Mouse (Mus musculus): ENCODE measurements at regions not wholly inside any gene's neighbourhood (a gene's known extent, or its start where the extent isn't known, plus 50 kb on each side); places are given as distances from the start of the nearest gene placed in this dataset.

DNA sequence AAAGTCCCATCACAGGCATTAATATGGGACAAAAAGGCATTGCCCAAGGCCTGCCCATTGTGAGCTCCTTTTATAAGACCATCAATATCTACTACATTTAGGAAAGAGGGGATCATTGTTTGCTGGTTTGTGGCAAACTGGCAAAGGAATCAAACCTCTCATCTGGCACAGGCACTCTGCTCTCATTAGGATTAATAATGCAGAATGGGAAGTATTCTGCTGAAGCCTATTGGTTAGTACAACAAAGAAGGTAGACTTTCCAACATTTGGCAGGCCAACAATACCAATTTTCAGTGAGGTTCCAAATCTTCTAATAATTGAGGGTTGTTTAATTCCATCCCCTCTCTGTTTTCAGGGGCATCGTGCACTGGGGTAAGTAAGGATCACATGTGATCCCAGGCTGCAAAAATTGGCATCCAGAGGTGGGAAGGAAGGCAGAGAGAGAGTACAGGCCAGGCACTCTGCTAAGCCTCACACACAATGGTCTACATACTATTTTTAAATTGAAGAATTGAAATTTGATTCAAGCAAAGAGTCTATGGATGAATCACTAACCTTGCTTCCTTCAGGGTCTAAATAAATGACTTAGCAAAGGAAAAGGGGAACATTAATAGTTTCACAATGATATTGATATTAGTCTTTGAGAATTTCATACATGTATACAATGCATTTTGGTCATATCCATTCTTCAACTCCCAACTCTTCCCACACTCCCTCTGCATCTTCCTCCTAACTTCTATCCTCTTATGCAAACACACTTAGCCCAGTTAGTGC is 174.9 kb downstream of the Fzd1 start:
- no peak overlapping the region for H3K27ac ChIP-seq
- no peak overlapping the region for H3K4me3 ChIP-seq
- no peak for DNase-seq (ENCODE audit: low spot score in 2 of 2)
- TF ChIP-seq CTCF (conservative IDR thresholded peaks at IDR 0.05), result no peak

DNA sequence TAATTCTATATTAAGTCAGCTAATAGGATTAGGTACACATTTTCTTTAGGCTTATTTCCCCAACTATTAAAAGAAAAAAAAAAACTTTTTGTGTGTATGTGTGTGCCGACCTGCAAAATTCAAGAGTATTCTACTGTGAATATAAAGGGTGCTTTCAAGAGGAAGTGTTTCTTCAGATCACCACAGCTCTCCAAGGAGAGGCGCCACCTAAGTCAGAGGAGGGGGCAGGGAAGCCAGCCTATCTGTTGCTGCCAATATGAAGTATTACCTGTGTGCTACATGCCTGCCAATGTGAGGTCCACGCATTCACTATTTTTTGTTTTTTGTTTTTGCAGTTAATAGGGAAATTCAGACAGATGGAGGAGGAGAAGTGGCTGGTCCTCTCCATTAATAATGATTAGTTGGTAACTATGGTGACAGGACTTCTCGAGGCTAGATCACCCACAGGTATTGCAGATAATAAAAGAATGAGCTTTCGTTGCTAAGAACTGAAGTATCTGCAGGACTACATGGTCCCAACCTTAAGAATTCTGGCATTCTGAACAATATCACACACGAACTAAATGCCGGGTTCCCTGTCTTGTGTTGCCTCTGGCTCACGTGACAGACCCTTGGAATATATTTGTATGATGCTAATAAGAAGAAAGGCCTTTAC is 177.5 kb downstream of the Fzd1 start:
- DNase-seq (ENCODE audit: low spot score in 2 of 2), result no peak
- TF ChIP-seq CTCF (conservative IDR thresholded peaks at IDR 0.05), result no peak

DNA sequence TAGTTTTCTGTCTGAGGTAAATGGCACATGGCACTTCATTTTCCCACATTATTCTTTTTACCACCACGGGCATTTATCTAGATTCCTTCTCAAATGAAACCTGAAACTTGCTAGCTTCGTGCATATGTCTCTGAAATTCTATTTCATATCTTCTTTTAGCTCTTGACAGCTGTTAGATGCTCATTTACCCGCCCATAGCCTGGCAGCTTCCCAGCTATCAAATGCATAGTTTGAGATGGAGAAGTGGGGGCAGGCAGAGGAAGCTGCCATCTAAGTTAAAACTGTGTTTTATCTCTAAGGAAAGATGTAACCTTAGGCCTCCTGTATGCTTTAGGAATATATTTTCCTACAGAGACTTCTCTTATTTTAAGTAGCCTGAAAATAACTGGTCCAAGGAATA is 179.0 kb downstream of the Fzd1 start:
- Histone ChIP-seq H3K4me3 (no peak overlapping the region), H3K27ac (no peak overlapping the region)
- DNase-seq (ENCODE audit: low spot score in 2 of 2), result peak in 1 of 2 experiments; percentile 18
- no peak for TF ChIP-seq CTCF (conservative IDR thresholded peaks at IDR 0.05)

More for the DNA sequence above, 177.5 kb downstream of the Fzd1 start:
- no peak overlapping the region for H3K27ac ChIP-seq
- H3K4me3 ChIP-seq, result no peak overlapping the region

GRCm38 (mm10) chr5:4577179-4577578 is 180.7 kb downstream of the Fzd1 start:
- no peak for DNase-seq (ENCODE audit: low spot score in 2 of 2)
- H3K4me3 ChIP-seq, result no peak overlapping the region
- no peak for TF ChIP-seq CTCF (conservative IDR thresholded peaks at IDR 0.05)
- no peak overlapping the region for H3K27ac ChIP-seq

DNA sequence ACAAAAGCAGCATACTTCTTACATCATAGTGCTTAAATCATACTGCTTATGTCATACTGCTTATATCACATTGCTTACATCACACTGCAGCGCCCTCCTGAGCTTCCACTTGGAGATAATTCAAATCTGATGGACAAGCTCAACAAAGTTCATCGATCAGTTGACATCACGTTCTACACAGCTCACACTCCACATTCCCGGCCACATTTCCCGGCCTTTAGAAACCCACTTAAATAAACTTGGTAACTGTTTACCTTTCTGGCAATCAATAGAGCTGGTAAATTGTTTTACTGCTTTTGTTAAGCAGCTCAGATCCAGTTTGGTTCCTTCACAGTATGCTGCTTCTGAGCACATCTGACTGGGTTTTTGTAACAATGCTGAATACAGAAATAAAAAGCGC is 194.0 kb downstream of the Fzd1 start:
- no peak overlapping the region for H3K27ac ChIP-seq
- no peak for DNase-seq (ENCODE audit: low spot score in 2 of 2)
- no peak overlapping the region for H3K4me3 ChIP-seq
- no peak for TF ChIP-seq CTCF (conservative IDR thresholded peaks at IDR 0.05)

- Histone ChIP-seq H3K27ac (no peak overlapping the region), H3K4me3 (no peak overlapping the region)
- DNase-seq (ENCODE audit: low spot score in 2 of 2), result no peak
- no peak for TF ChIP-seq CTCF (conservative IDR thresholded peaks at IDR 0.05)
These were observed 196.2 kb downstream of the Fzd1 start for GRCm38 (mm10) chr5:4561661-4562060.

GRCm38 (mm10) chr5:4561139-4561470 is 196.7 kb downstream of the Fzd1 start:
- H3K4me3 ChIP-seq, result no peak overlapping the region
- TF ChIP-seq CTCF (conservative IDR thresholded peaks at IDR 0.05), result no peak

GRCm38 (mm10) chr5:4560370-4561138 is 197.3 kb downstream of the Fzd1 start:
- no peak overlapping the region for H3K4me3 ChIP-seq

More at GRCm38 (mm10) chr5:4561139-4561470, 196.7 kb downstream of the Fzd1 start:
- DNase-seq (ENCODE audit: low spot score in 2 of 2), result no peak
- H3K27ac ChIP-seq, result no peak overlapping the region

GRCm38 (mm10) chr5:4554972-4555371 is 202.9 kb downstream of the Fzd1 start:
- H3K4me3 ChIP-seq, result no peak overlapping the region
- no peak overlapping the region for H3K27ac ChIP-seq
- TF ChIP-seq CTCF (conservative IDR thresholded peaks at IDR 0.05), result no peak
- DNase-seq (ENCODE audit: low spot score in 2 of 2), result no peak

More at GRCm38 (mm10) chr5:4560370-4561138, 197.3 kb downstream of the Fzd1 start:
- TF ChIP-seq CTCF (conservative IDR thresholded peaks at IDR 0.05), result no peak
- no peak overlapping the region for H3K27ac ChIP-seq
- DNase-seq (ENCODE audit: low spot score in 2 of 2), result no peak

DNA sequence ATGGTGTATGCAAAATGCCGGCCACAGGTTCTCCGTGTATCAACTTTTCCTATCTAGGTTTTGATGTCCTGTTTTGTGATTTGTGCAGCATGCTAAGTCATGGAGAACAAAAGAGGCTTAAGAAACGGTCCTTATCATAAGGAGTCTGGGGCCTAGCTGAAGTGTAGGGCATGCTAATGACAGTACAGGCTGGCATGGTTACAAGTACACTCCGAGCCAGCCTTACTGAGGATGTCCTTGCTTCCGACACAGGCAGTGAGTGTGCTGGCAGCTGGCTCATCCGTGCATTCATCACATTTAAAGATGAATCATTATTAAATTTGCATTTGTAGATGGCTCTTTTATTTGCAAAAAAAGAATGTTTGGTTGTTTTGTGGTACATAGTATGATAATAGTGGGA is 219.3 kb downstream of the Fzd1 start:
- H3K4me3 ChIP-seq, result no peak overlapping the region
- DNase-seq (ENCODE audit: low spot score in 2 of 2), result peak in 1 of 2 experiments; percentile 26
- H3K27ac ChIP-seq, result no peak overlapping the region
- no peak for TF ChIP-seq CTCF (conservative IDR thresholded peaks at IDR 0.05)

DNA sequence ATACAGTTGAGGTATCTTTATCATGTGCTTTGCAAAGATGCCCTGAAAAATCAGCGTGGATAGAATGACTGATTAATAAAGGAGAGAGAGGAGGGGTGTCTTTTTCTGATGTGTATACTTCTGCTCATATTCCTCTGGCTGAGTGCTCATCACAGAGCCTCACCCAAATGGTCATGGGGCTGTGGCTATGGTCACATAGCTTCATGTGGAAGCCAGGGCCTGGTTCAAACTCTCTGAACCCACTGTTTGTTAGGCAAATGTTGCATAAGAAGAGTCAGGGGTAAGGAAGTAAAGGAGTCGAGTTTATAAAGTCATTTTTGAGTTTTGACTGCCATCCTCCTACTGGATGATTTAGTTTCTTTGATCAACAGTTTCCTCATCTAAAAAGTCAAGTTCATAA is 221.0 kb downstream of the Fzd1 start:
- Histone ChIP-seq H3K4me3 (no peak overlapping the region), H3K27ac (no peak overlapping the region)
- TF ChIP-seq CTCF (conservative IDR thresholded peaks at IDR 0.05), result no peak
- DNase-seq (ENCODE audit: low spot score in 2 of 2), result no peak

- no peak for TF ChIP-seq CTCF (conservative IDR thresholded peaks at IDR 0.05)
- DNase-seq (ENCODE audit: low spot score in 2 of 2), result no peak
- Histone ChIP-seq H3K27ac (no peak overlapping the region), H3K4me3 (no peak overlapping the region)
These were observed 221.9 kb downstream of the Fzd1 start for GRCm38 (mm10) chr5:4535951-4536350.

DNA sequence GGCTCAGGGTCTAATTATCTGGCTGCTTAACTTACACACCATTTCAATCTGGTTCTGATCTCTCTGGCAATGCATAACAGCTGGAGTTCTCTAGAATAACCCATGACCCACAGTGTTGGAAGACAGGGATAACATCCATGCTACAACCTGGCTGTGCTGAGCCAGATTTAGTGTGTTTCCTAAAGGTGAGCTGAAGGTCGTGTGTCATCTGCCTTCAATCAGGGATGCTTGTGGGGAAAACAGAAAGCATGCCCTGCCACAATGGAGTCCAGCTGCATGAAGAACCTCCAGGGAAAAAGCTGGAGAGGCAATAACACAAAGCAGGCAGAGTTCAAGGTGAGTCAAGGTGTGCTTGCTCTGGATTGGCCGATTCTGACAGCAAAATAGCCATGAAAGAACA is 223.3 kb downstream of the Fzd1 start:
- Histone ChIP-seq H3K27ac (no peak overlapping the region), H3K4me3 (no peak overlapping the region)
- no peak for DNase-seq (ENCODE audit: low spot score in 2 of 2)
- no peak for TF ChIP-seq CTCF (conservative IDR thresholded peaks at IDR 0.05)
